Mouse (Mus musculus) embryonic facial prominence, embryonic 14.5 days (tissue): ENCODE data around the gene Dennd2a. TPM values are rescaled to one million over a fixed set of nuclear protein-coding genes. Genes with fewer than 3 reads are reported as not detected.
A peak's percentile ranks its signal among the peaks of the same experiment; 100 is the strongest.

Experiments
- ATAC-seq: fragments of 200-750 bp; cut with Nextera tagmentation; 2 replicates; pipeline ENCODE4 v1.8.0; 2017; ENCODE audit warnings: low read depth, moderate number of reproducible peaks, moderate TSS enrichment
- DNase-seq: peaks from one replicate; pipeline ENCODE4 v3.0.0-alpha.2; 2015; ENCODE audit warnings: low spot score
- H3K27ac ChIP-seq: fragments of 300-500 bp; sonication (generic); replicated peaks from 2 replicates; pipeline ENCODE4 v1.5.1; 2014; ENCODE audit warnings: low read depth, mild to moderate bottlenecking, low read length, moderate library complexity
- H3K27me3 ChIP-seq: fragments of 300-500 bp; sonication (generic); replicated peaks from 2 replicates; pipeline ENCODE4 v1.6.1; 2014; ENCODE audit warnings: low read length; ENCODE audit not compliant: control insufficient read depth, insufficient read depth
- H3K36me3 ChIP-seq: fragments of 300-500 bp; sonication (generic); 2 replicates; pipeline ENCODE4 v1.6.1; 2014; ENCODE audit warnings: low read length, mixed read lengths; ENCODE audit not compliant: control insufficient read depth, insufficient read depth
- H3K4me1 ChIP-seq: fragments of 300-500 bp; sonication (generic); 2 replicates; pipeline ENCODE4 v1.6.1; 2014; ENCODE audit warnings: antibody characterized with exemption, low read length; ENCODE audit not compliant: control insufficient read depth, insufficient read depth
- H3K4me2 ChIP-seq: fragments of 300-500 bp; sonication (generic); 2 replicates; pipeline ENCODE4 v1.6.1; 2014; ENCODE audit warnings: low read depth, mild to moderate bottlenecking, low read length, moderate library complexity, mixed read lengths
- H3K4me3 ChIP-seq: fragments of 300-500 bp; sonication (generic); 2 replicates; pipeline ENCODE4 v1.5.1; 2014; ENCODE audit warnings: low read depth, mild to moderate bottlenecking, low read length
- H3K9ac ChIP-seq: fragments of 300-500 bp; sonication (generic); 2 replicates; pipeline ENCODE4 v1.6.1; 2014; ENCODE audit warnings: low read depth, mild to moderate bottlenecking, low read length, moderate library complexity, mixed read lengths
- H3K9me3 ChIP-seq: fragments of 300-500 bp; sonication (generic); 2 replicates; pipeline ENCODE4 v1.6.1; 2016; ENCODE audit warnings: low read length; ENCODE audit not compliant: control insufficient read depth
- WGBS: fragments of 180-500 bp; shearing (Covaris S2); extraction: QIAGEN DNeasy Blood & Tissue Kit; methylation state at CpG from one replicate; pipeline ENCODE4 v1.1.7; 2014; 5-methylcytosine and 5-hydroxymethylcytosine counted together
- polyA plus RNA-seq: library from polyadenylated mRNA; unstranded; fragments of >200 nt; fragmentation: Nextera tagmentation; extraction: Ambion mirVana; gene quantifications from 2 replicates; pipeline ENCODE4 v1.2.1, GENCODE M21; 2014

The Dennd2a gene
- 24.0 and 28.4 TPM in 2 replicates for polyA plus RNA-seq

- ATAC-seq: peak; percentile 95
- Histone ChIP-seq H3K4me2 (peak within 1 kb of the TSS; percentile 67), H3K27ac (peak within 1 kb of the TSS; percentile 94), H3K9me3 (no peaks in the 10 kb centered on the region), H3K27me3 (no peaks in the 10 kb centered on the region), H3K36me3 (no peaks in the 10 kb centered on the region), H3K4me3 (peak within 1 kb of the TSS; percentile 89), H3K4me1 (peaks cover 23% of the 10 kb centered on the region), H3K9ac (peak within 1 kb of the TSS; percentile 96)
- WGBS: under 1% methylated on average over 26 of the region's 50 CpGs
- DNase-seq: peak; percentile 96
Observed at GRCm38 (mm10) chr6:39557723-39558261, at the start of gene Dennd2a. Gene Dennd2a, minus strand, starts transcription at chr6:39557867.

- 70% methylated on average over 5 of the region's 5 CpGs for WGBS
- ATAC-seq: peak; percentile 57; the same call in 1 of the 2 replicates
- H3K4me1 ChIP-seq: no peaks in the 10 kb centered on the region
- H3K4me3 ChIP-seq: no peak overlapping the region
- peak; percentile 36 for DNase-seq
- no peaks in the 10 kb centered on the region for H3K27me3 ChIP-seq
- no peak overlapping the region for H3K27ac ChIP-seq
- no peak overlapping the region for H3K4me2 ChIP-seq
- peaks cover 51% of the 10 kb centered on the region; the same call in 1 of the 2 replicates for H3K36me3 ChIP-seq
- H3K9me3 ChIP-seq: no peaks in the 10 kb centered on the region
- no peak overlapping the region for H3K9ac ChIP-seq
Observed at GRCm38 (mm10) chr6:39607365-39607764, 49.7 kb upstream of the Dennd2a start.

GRCm38 (mm10) chr6:39606862-39607261 is 49.2 kb upstream of the Dennd2a start:
- Histone ChIP-seq H3K36me3 (peaks cover 51% of the 10 kb centered on the region; the same call in 1 of the 2 replicates), H3K9ac (no peak overlapping the region), H3K27ac (no peak overlapping the region), H3K4me3 (no peak overlapping the region), H3K27me3 (no peaks in the 10 kb centered on the region), H3K4me2 (no peak overlapping the region), H3K9me3 (no peaks in the 10 kb centered on the region), H3K4me1 (no peaks in the 10 kb centered on the region)
- no peak for DNase-seq
- no peak for ATAC-seq
- WGBS: 65% methylated on average over 3 of the region's 3 CpGs

DNA sequence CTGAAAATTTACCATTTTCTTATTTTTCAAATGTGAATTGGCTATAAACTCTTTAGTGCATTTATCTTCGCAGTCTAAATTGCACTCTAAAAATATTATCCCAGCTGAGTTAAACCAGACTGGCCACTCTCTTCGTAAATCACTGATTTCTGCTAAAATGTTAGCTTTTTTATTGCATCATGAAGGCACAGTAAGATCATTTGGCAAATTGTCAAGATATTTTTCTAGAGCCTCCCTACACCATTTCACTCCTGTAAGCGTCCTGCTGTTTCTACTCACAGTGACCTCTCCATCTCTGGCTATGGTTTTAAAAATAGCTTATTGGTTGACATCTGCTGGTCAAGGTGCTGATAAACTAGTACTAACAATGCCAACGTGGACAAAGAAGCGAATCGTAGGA is 48.4 kb upstream of the Dennd2a start:
- Histone ChIP-seq H3K4me1 (no peaks in the 10 kb centered on the region), H3K4me3 (no peak overlapping the region), H3K9ac (no peak overlapping the region), H3K36me3 (peaks cover 54% of the 10 kb centered on the region; the same call in 1 of the 2 replicates), H3K27ac (no peak overlapping the region), H3K9me3 (no peaks in the 10 kb centered on the region), H3K27me3 (no peaks in the 10 kb centered on the region), H3K4me2 (no peak overlapping the region)
- ATAC-seq (no peak), DNase-seq (no peak)
- WGBS: 84% methylated on average over 6 of the region's 6 CpGs

DNA sequence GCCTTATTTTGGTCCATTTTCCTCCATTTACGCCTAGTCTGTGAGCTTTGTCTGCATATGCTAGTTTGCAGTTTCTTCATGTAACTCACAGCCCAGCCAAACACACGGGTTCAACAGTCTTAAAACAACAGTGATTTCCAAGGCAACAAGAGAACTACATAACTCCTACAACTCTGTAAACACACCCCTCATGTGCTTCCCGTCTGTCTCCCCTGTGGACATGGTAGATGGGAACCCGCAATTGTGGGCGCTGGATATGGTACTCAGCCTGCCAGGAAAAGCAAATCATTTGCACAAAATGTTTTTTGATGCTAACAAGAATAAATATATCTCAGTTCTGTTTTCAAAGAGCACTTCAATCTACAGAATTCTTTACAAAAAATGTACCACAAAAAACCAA is 46.9 kb upstream of the Dennd2a start:
- no peak overlapping the region for H3K9ac ChIP-seq
- WGBS: 82% methylated on average over 5 of the region's 5 CpGs
- peaks cover 57% of the 10 kb centered on the region for H3K36me3 ChIP-seq

DNA sequence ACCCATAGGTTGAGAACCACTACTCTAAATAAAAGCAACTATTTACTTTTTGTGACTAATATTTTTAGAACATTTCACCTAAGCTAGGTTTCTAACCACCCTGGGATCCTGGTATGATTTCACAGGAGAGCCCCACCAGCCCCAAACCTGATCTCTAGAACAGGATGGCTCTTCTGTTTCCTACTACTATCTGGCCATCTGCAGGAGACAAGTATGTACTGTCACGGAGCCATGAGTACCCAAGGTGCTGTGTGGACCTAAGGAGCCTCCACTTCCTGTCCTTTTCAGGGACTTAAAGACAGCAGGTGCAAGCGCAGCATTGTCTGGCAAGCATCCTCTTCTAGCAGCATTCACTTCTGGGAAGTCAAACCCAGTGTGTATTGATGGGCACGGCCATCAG is 44.2 kb upstream of the Dennd2a start:
- no peaks in the 10 kb centered on the region for H3K27me3 ChIP-seq

More for the DNA sequence above, 46.9 kb upstream of the Dennd2a start:
- DNase-seq: peak; percentile 15
- ATAC-seq: no peak
- Histone ChIP-seq H3K9me3 (no peaks in the 10 kb centered on the region), H3K4me1 (no peaks in the 10 kb centered on the region), H3K27me3 (no peaks in the 10 kb centered on the region), H3K4me3 (no peak overlapping the region), H3K4me2 (no peak overlapping the region), H3K27ac (no peak overlapping the region)

DNA sequence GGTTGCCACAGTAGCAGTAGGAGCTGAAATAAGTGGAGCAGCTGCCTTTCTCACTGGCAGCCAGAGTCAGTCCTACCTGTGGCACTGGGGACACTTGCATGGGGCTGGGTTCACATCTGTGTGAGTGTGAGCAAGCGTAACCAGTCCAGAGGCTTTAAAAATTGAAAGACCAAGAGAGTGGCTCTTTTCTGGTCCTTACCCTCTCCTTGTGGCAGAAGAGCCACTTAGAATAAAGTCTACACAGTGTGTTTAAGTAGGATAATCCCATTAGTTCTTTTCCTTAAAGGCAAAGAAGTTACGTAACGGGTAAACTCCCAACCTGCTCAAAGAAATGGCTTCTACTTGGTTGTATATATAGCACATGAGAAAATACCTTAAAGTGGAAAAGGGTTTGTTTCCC is 43.2 kb upstream of the Dennd2a start:
- no peak overlapping the region for H3K27ac ChIP-seq
- no peak for ATAC-seq
- H3K9ac ChIP-seq: no peak overlapping the region
- peaks cover 79% of the 10 kb centered on the region for H3K36me3 ChIP-seq
- no peak overlapping the region for H3K4me3 ChIP-seq
- no peaks in the 10 kb centered on the region for H3K27me3 ChIP-seq
- no peak for DNase-seq
- WGBS: 93% methylated on average over 3 of the region's 3 CpGs
- H3K9me3 ChIP-seq: no peaks in the 10 kb centered on the region
- H3K4me1 ChIP-seq: no peaks in the 10 kb centered on the region
- H3K4me2 ChIP-seq: no peak overlapping the region

More for the DNA sequence above, 44.2 kb upstream of the Dennd2a start:
- DNase-seq: no peak
- 82% methylated on average over 3 of the region's 3 CpGs for WGBS
- H3K27ac ChIP-seq: no peak overlapping the region
- H3K9ac ChIP-seq: no peak overlapping the region
- no peaks in the 10 kb centered on the region for H3K9me3 ChIP-seq
- H3K4me2 ChIP-seq: no peak overlapping the region
- no peaks in the 10 kb centered on the region for H3K4me1 ChIP-seq
- H3K36me3 ChIP-seq: peaks cover 74% of the 10 kb centered on the region
- H3K4me3 ChIP-seq: no peak overlapping the region
- no peak for ATAC-seq

- Histone ChIP-seq H3K27me3 (no peaks in the 10 kb centered on the region), H3K4me3 (peak within 1 kb of the TSS; percentile 84), H3K27ac (peak within 1 kb of the TSS; percentile 92), H3K9me3 (no peaks in the 10 kb centered on the region), H3K36me3 (peaks cover 34% of the 10 kb centered on the region), H3K4me2 (peak within 1 kb of the TSS; percentile 82), H3K9ac (peak within 1 kb of the TSS; percentile 89), H3K4me1 (peaks cover 11% of the 10 kb centered on the region)
- ATAC-seq (peak; percentile 99), DNase-seq (peak; percentile 97)
- WGBS: under 1% methylated on average over 41 of the region's 56 CpGs
Observed at GRCm38 (mm10) chr6:39592401-39593214, 34.9 kb upstream of the Dennd2a start, which contains the start of gene Ndufb2. Gene Ndufb2, plus strand, starts transcription at chr6:39592574.
